Mouse (Mus musculus) heart, embryonic 11.5 days (tissue): ENCODE measurements around the gene Olfr203. TPM values are rescaled to one million over a fixed set of nuclear protein-coding genes. Genes with fewer than 3 reads are reported as not detected.
"Not testable (repeated sequence)": the region's sequence is repeated elsewhere in the genome, so short reads cannot be mapped to it uniquely, and the experiment has no call there.

ENCODE experiments used
- ATAC-seq: fragments of 200-750 bp; cut with Nextera tagmentation; replicated peaks from 2 replicates; pipeline ENCODE4 v1.8.0; 2017; ENCODE audit warnings: moderate library complexity; ENCODE audit not compliant: insufficient number of reproducible peaks, low FRiP score, low TSS enrichment
- H3K27ac ChIP-seq: fragments of 300-500 bp; sonication (generic); 2 replicates; pipeline ENCODE4 v1.5.1; 2014; ENCODE audit warnings: mild to moderate bottlenecking, low read depth, low read length
- H3K27me3 ChIP-seq: fragments of 300-500 bp; sonication (generic); 2 replicates; pipeline ENCODE4 v1.6.1; 2014; ENCODE audit warnings: mild to moderate bottlenecking, low read length, mixed read lengths; ENCODE audit not compliant: control insufficient read depth, insufficient read depth
- H3K36me3 ChIP-seq: fragments of 300-500 bp; sonication (generic); 2 replicates; pipeline ENCODE4 v1.6.1; 2014; ENCODE audit warnings: mild to moderate bottlenecking, low read length, moderate library complexity, mixed read lengths; ENCODE audit not compliant: control insufficient read depth, insufficient read depth
- H3K4me1 ChIP-seq: fragments of 300-500 bp; sonication (generic); 2 replicates; pipeline ENCODE4 v1.6.1; 2014; ENCODE audit warnings: low read length; ENCODE audit not compliant: control insufficient read depth, insufficient read depth
- H3K4me2 ChIP-seq: fragments of 300-500 bp; sonication (generic); 2 replicates; pipeline ENCODE4 v1.6.1; 2014; ENCODE audit warnings: mild to moderate bottlenecking, moderate library complexity
- H3K4me3 ChIP-seq: fragments of 300-500 bp; sonication (generic); 2 replicates; pipeline ENCODE4 v1.5.1; 2014; ENCODE audit warnings: low read depth, low read length
- H3K9ac ChIP-seq: fragments of 300-500 bp; sonication (generic); 2 replicates; pipeline ENCODE4 v1.6.1; 2014; ENCODE audit warnings: mild to moderate bottlenecking, low read depth, low read length, moderate library complexity
- H3K9me3 ChIP-seq: fragments of 300-500 bp; sonication (generic); replicated peaks from 2 replicates; pipeline ENCODE4 v1.6.1; 2016; ENCODE audit warnings: low read length; ENCODE audit not compliant: control insufficient read depth
- WGBS: fragments of 180-500 bp; shearing (Covaris S2); extraction: QIAGEN DNeasy Blood & Tissue Kit; methylation state at CpG from one replicate; pipeline ENCODE4 v1.1.7; 2014; ENCODE audit not compliant: insufficient replicate concordance; 5-methylcytosine and 5-hydroxymethylcytosine counted together
- polyA plus RNA-seq: library from polyadenylated mRNA; unstranded; fragments of >200 nt; fragmentation: Nextera tagmentation; extraction: Ambion mirVana; gene quantifications from 2 replicates; pipeline ENCODE4 v1.2.1, GENCODE M21; 2014

The Olfr203 gene
- polyA plus RNA-seq, 1 experiment from 2014 or later: not detected

GRCm38 (mm10) chr16:59323262-59323661 lies 24.6 kb downstream of the Olfr203 start:
- H3K27ac ChIP-seq, H3K4me1 ChIP-seq, H3K27me3 ChIP-seq, H3K4me2 ChIP-seq, H3K4me3 ChIP-seq, H3K9ac ChIP-seq, H3K36me3 ChIP-seq, ATAC-seq, H3K9me3 ChIP-seq: not testable (repeated sequence)
- WGBS: 44% methylated on average over 1 of the region's 1 CpGs

DNA sequence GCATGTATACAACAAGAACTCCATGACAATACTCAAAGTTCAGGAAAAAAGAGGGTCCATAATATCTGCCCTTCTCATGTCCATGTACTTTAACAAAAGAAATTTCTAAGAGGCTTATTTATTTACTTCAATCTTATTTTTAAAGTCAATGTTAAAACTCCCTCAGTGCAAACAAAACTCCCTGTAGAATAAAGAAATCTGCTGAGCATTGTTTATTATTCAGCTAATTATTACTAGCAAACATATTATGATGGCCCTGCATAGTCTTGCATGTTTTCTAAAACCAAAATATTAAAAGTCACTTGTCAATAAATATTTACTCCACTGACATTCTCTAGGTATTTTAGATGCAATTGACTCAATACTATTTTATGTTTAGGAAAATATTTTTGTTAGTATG lies 32.4 kb downstream of the Olfr203 start, which contains the start of gene Olfr205:
Gene Olfr205, minus strand, starts transcription at position 101 of the 400 bp plus-strand sequence.
- no peak within 1 kb of the TSS for H3K9ac ChIP-seq
- no peak within 1 kb of the TSS for H3K4me3 ChIP-seq
- H3K9me3 ChIP-seq: 0 out of 2 replicates have a peak, but pooled peaks cover 3% of the 10 kb centered on the region
- no peaks in the 10 kb centered on the region for H3K36me3 ChIP-seq
- no peaks in the 10 kb centered on the region for H3K27me3 ChIP-seq
- H3K4me1 ChIP-seq: no peaks in the 10 kb centered on the region
- H3K27ac ChIP-seq: no peak within 1 kb of the TSS
- H3K4me2 ChIP-seq: no peak within 1 kb of the TSS
- ATAC-seq: no peak

- no peak within 1 kb of the TSS for H3K4me2 ChIP-seq
- no peaks in the 10 kb centered on the region for H3K27me3 ChIP-seq
- no peak within 1 kb of the TSS for H3K27ac ChIP-seq
- H3K9me3 ChIP-seq: no peaks in the 10 kb centered on the region
- WGBS: 69% methylated on average over 1 of the region's 1 CpGs
- ATAC-seq: no peak
- H3K9ac ChIP-seq: no peak within 1 kb of the TSS
- no peak within 1 kb of the TSS for H3K4me3 ChIP-seq
- no peaks in the 10 kb centered on the region for H3K4me1 ChIP-seq
- no peaks in the 10 kb centered on the region for H3K36me3 ChIP-seq
Measured at GRCm38 (mm10) chr16:59349146-59349545, 50.5 kb downstream of the Olfr203 start, which contains the start of gene Olfr206. Gene Olfr206, minus strand, starts transcription at chr16:59349246.

Other genes with a start within 250 kb of the Olfr203 start
- not detected in 2 replicates for gene Olfr190, start 220.9 kb upstream of the Olfr203 start, polyA plus RNA-seq
- not detected in 2 replicates for gene Olfr191, start 209.1 kb upstream of the Olfr203 start, polyA plus RNA-seq
- not detected in 2 replicates for gene Olfr193, start 187.0 kb upstream of the Olfr203 start, polyA plus RNA-seq
- gene Olfr194, start 177.8 kb upstream of the Olfr203 start, polyA plus RNA-seq: not detected in 2 replicates
- gene Olfr195, start 151.8 kb upstream of the Olfr203 start, polyA plus RNA-seq: not detected in 2 replicates
- gene Olfr196, start 128.4 kb upstream of the Olfr203 start, polyA plus RNA-seq: not detected in 2 replicates
- not detected in 2 replicates for gene Olfr198, start 95.3 kb upstream of the Olfr203 start, polyA plus RNA-seq
- gene Olfr199, start 79.1 kb upstream of the Olfr203 start, polyA plus RNA-seq: not detected in 2 replicates
- not detected in 2 replicates for gene Olfr201, start 26.2 kb upstream of the Olfr203 start, polyA plus RNA-seq
- gene Olfr202, start 12.1 kb upstream of the Olfr203 start, polyA plus RNA-seq: not detected in 2 replicates
- not detected in 2 replicates for gene Olfr204, start 19.4 kb downstream of the Olfr203 start, polyA plus RNA-seq
- not detected in 2 replicates for gene Olfr205, start 32.3 kb downstream of the Olfr203 start, polyA plus RNA-seq
- not detected in 2 replicates for gene Olfr206, start 50.4 kb downstream of the Olfr203 start, polyA plus RNA-seq
- gene Olfr209, start 65.1 kb downstream of the Olfr203 start, polyA plus RNA-seq: not detected in 2 replicates
- 0.08 TPM in 1 of 2 replicates, not detected in the other for gene Gabrr3, start 108.5 kb downstream of the Olfr203 start, polyA plus RNA-seq
- gene Riox2, start 172.9 kb downstream of the Olfr203 start, polyA plus RNA-seq: 29.4 and 30.1 TPM in 2 replicates